Mouse (Mus musculus): Measurements from ENCODE around the gene Prkg1.

DNA sequence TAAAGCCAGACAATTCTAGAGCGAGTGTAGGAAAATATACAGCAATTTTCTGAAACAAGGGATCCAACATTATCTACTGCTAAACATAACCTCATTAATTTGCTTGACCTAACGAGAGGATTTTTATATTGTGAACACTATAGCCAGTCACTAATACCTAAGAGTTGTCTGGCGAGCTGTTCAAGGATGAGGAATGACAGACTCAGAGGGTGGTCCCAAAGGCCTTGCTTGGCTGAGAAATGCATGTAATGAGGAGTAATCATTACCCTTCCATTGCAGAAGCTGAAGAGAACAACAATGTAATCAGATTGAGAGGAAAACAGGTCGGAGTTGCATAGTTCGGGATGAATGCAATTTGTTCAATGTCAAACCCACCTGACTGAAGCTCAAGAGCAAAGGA lies 174.1 kb downstream of the Prkg1 start:
- TF ChIP-seq POLR2A (IDR thresholded peaks at IDR 0.05; ENCODE audit: borderline replicate concordance, low read depth, low read length) = no peak
- no peak for TF ChIP-seq CTCF (IDR thresholded peaks at IDR 0.05; ENCODE audit: low read depth, low read length)
